Mouse (Mus musculus): ENCODE results near the gene Chchd1. TPM values are rescaled to one million over a fixed set of nuclear protein-coding genes. Genes with fewer than 3 reads are reported as not detected.

Chchd1 gene
- total RNA-seq, 1 experiment = 136 TPM

GRCm38 (mm10) chr14:20733041-20733951 is 30.5 kb downstream of the Chchd1 start:
- in situ Hi-C loops (cut with MboI; ENCODE audit: low sequenced_read_pairs in 2 of 2, unreplicated experiment in 2 of 2) = no loop called here
- Histone ChIP-seq H3K27ac (ENCODE audit: insufficient read depth, low read depth, low read length, poor library complexity, severe bottlenecking) (no peak overlapping the region), H3K9ac (ENCODE audit: insufficient read depth, low read depth, low read length, poor library complexity, severe bottlenecking) (peak overlapping the region; percentile 83), H3K36me3 (ENCODE audit: control insufficient read depth, insufficient read depth, low read length, poor library complexity, severe bottlenecking) (peaks cover 13% of the 10 kb centered on the region), H3K4me1 (ENCODE audit: control insufficient read depth in 2 of 2, insufficient read depth in 2 of 2, low read length in 2 of 2, poor library complexity in 1 of 2) (peaks cover 0 to 13% of the 10 kb centered on the region in 2 experiments; a peak in 2 of 4 replicates), H3K9me3 (ENCODE audit: control insufficient read depth, insufficient read depth, low read depth, low read length) (no peaks in the 10 kb centered on the region), H3K4me3 (ENCODE audit: insufficient read depth in 1 of 2, low read depth in 1 of 2, low read length in 2 of 2, poor library complexity in 1 of 2, severe bottlenecking in 1 of 2) (peak overlapping the region; percentile 73 to 88)
- DNase-seq (ENCODE audit: low read depth, low spot score) = no peak
- no peak for TF ChIP-seq MAFK (IDR thresholded peaks at IDR 0.05; ENCODE audit: insufficient read depth, low read depth, low read length)
- no peak for TF ChIP-seq HCFC1 (IDR thresholded peaks at IDR 0.05; ENCODE audit: borderline replicate concordance, insufficient read depth, low read length)
- no peak for TF ChIP-seq ZC3H11A (IDR thresholded peaks at IDR 0.05; ENCODE audit: borderline replicate concordance, low read depth, low read length)
- TF ChIP-seq ZNF384 (IDR thresholded peaks at IDR 0.05; ENCODE audit: low read depth, low read length) = no peak
- TF ChIP-seq CHD2 (IDR thresholded peaks at IDR 0.05; ENCODE audit: low read depth, low read length) = no peak

DNA sequence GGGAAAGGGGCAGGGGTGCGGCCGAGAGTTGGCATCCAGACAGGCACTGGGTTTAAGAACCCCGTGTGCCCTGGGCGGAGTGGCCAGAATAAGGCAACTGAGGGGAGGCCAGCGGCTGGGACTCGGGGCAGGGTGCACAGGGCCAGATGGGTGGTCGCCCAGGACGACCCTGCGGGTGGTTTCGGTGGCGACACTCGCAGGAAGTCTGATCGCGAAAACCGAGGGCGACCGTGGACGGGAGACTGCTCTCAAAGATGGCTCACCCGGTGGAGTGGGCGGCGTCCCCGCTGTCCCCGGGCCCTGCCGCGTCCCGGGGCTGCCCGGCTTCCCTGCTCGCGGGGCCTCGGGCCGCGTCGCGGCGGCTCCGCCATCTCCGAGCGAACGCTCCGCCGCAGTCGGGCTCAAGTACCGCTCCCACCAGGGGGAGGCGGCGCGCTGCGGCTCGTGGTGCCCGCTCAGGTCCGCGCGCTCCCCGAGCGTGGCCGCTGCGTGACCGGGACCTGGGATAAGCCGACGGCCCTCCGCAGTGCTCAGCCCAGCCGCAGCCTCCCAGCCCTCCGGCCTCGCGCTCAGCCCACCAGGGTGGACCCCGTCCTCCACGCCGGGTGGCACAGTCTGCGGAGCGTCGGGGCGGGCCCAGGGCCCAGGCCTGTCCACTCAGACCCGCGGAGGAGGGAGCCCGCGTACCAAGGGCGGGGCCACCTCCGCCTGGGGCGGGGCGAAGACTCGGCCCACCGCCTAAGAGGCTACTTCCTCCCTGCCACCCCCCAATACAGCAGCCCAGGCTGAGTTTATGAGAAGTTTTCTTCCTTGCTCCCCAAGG is 31.4 kb downstream of the Chchd1 start, which contains the start of gene Ndst2:
Gene Ndst2 (minus strand): TSS at position 611 of the 823 bp plus-strand sequence.
- Histone ChIP-seq H3K4me1 (ENCODE audit: control insufficient read depth in 2 of 2, insufficient read depth in 2 of 2, low read length in 2 of 2, poor library complexity in 1 of 2) (peaks cover 0 to 11% of the 10 kb centered on the region in 2 experiments; a peak in 2 of 4 replicates), H3K36me3 (ENCODE audit: control insufficient read depth, insufficient read depth, low read length, poor library complexity, severe bottlenecking) (peaks cover 16% of the 10 kb centered on the region), H3K9me3 (ENCODE audit: control insufficient read depth, insufficient read depth, low read depth, low read length) (no peaks in the 10 kb centered on the region), H3K9ac (ENCODE audit: insufficient read depth, low read depth, low read length, poor library complexity, severe bottlenecking) (peak within 1 kb of the TSS; percentile 83), H3K27ac (ENCODE audit: insufficient read depth, low read depth, low read length, poor library complexity, severe bottlenecking) (no peak within 1 kb of the TSS), H3K4me3 (ENCODE audit: insufficient read depth in 1 of 2, low read depth in 1 of 2, low read length in 2 of 2, poor library complexity in 1 of 2, severe bottlenecking in 1 of 2) (peak within 1 kb of the TSS; percentile 73 to 88)
- DNase-seq (ENCODE audit: low read depth, low spot score) = peak; percentile 34
- TF ChIP-seq HCFC1 (IDR thresholded peaks at IDR 0.05; ENCODE audit: borderline replicate concordance, insufficient read depth, low read length) = no peak
- no peak for TF ChIP-seq MAFK (IDR thresholded peaks at IDR 0.05; ENCODE audit: insufficient read depth, low read depth, low read length)
- no peak for TF ChIP-seq CHD2 (IDR thresholded peaks at IDR 0.05; ENCODE audit: low read depth, low read length)
- no peak for TF ChIP-seq ZNF384 (IDR thresholded peaks at IDR 0.05; ENCODE audit: low read depth, low read length)
- TF ChIP-seq ZC3H11A (IDR thresholded peaks at IDR 0.05; ENCODE audit: borderline replicate concordance, low read depth, low read length) = no peak
- in situ Hi-C loops (cut with MboI; ENCODE audit: low sequenced_read_pairs in 2 of 2, unreplicated experiment in 2 of 2) = no loop called here

GRCm38 (mm10) chr14:20735052-20735451 is 32.2 kb downstream of the Chchd1 start:
- no peak for TF ChIP-seq ZC3H11A (IDR thresholded peaks at IDR 0.05; ENCODE audit: borderline replicate concordance, low read depth, low read length)
- TF ChIP-seq CHD2 (IDR thresholded peaks at IDR 0.05; ENCODE audit: low read depth, low read length) = no peak
- no peak for TF ChIP-seq HCFC1 (IDR thresholded peaks at IDR 0.05; ENCODE audit: borderline replicate concordance, insufficient read depth, low read length)
- TF ChIP-seq MAFK (IDR thresholded peaks at IDR 0.05; ENCODE audit: insufficient read depth, low read depth, low read length) = no peak
- no peak for TF ChIP-seq ZNF384 (IDR thresholded peaks at IDR 0.05; ENCODE audit: low read depth, low read length)
- H3K9me3 ChIP-seq (ENCODE audit: control insufficient read depth, insufficient read depth, low read depth, low read length) = no peaks in the 10 kb centered on the region
- no peak overlapping the region for H3K27ac ChIP-seq (ENCODE audit: insufficient read depth, low read depth, low read length, poor library complexity, severe bottlenecking)
- peaks cover 0 to 5% of the 10 kb centered on the region in 2 experiments; a peak in 2 of 4 replicates for H3K4me1 ChIP-seq (ENCODE audit: control insufficient read depth in 2 of 2, insufficient read depth in 2 of 2, low read length in 2 of 2, poor library complexity in 1 of 2)
- peaks cover 22% of the 10 kb centered on the region for H3K36me3 ChIP-seq (ENCODE audit: control insufficient read depth, insufficient read depth, low read length, poor library complexity, severe bottlenecking)
- 0 out of 4 replicates have a peak overlapping the region, but pooled peaks of 1 of the 2 experiments have one; percentile 88 for H3K4me3 ChIP-seq (ENCODE audit: insufficient read depth in 1 of 2, low read depth in 1 of 2, low read length in 2 of 2, poor library complexity in 1 of 2, severe bottlenecking in 1 of 2)
- in situ Hi-C loops (cut with MboI; ENCODE audit: low sequenced_read_pairs in 2 of 2, unreplicated experiment in 2 of 2) = no loop called here
- no peak overlapping the region for H3K9ac ChIP-seq (ENCODE audit: insufficient read depth, low read depth, low read length, poor library complexity, severe bottlenecking)
- DNase-seq (ENCODE audit: low read depth, low spot score) = no peak

DNA sequence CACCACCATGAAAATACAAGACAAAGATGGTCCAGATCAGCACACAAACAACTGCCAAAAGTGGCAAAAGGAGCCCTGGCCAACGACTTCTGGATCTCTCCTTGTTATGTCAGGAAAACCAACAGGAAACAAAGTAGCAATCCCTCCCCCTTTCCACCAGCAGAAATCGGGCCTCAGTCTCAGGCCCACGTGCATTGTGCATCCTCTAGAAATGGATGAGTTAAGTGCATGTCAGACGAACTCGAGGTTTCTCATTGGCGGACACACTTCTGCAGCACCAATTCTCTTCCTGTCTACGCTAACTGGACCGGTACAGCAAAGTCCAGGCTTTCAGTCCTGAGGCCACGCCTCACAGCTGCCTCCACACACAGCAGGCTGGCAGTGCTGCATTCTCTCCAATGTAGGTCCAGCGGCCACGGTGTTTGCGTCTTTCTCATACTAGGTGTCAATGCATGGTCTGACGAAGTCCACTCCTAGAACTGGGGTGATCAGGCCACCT is 33.1 kb downstream of the Chchd1 start:
- TF ChIP-seq HCFC1 (IDR thresholded peaks at IDR 0.05; ENCODE audit: borderline replicate concordance, insufficient read depth, low read length) (no peak), ZNF384 (IDR thresholded peaks at IDR 0.05; ENCODE audit: low read depth, low read length) (no peak), CHD2 (IDR thresholded peaks at IDR 0.05; ENCODE audit: low read depth, low read length) (no peak), MAFK (IDR thresholded peaks at IDR 0.05; ENCODE audit: insufficient read depth, low read depth, low read length) (no peak)
- H3K36me3 ChIP-seq (ENCODE audit: control insufficient read depth, insufficient read depth, low read length, poor library complexity, severe bottlenecking) = peaks cover 26% of the 10 kb centered on the region
- H3K4me3 ChIP-seq (ENCODE audit: insufficient read depth in 1 of 2, low read depth in 1 of 2, low read length in 2 of 2, poor library complexity in 1 of 2, severe bottlenecking in 1 of 2) = no peak overlapping the region
- in situ Hi-C loops (cut with MboI; ENCODE audit: low sequenced_read_pairs in 2 of 2, unreplicated experiment in 2 of 2) = no loop called here
- H3K4me1 ChIP-seq (ENCODE audit: control insufficient read depth in 2 of 2, insufficient read depth in 2 of 2, low read length in 2 of 2, poor library complexity in 1 of 2) = peaks cover 0 to 5% of the 10 kb centered on the region in 2 experiments; a peak in 2 of 4 replicates
- no peak for DNase-seq (ENCODE audit: low read depth, low spot score)
- no peak overlapping the region for H3K27ac ChIP-seq (ENCODE audit: insufficient read depth, low read depth, low read length, poor library complexity, severe bottlenecking)
- no peaks in the 10 kb centered on the region for H3K9me3 ChIP-seq (ENCODE audit: control insufficient read depth, insufficient read depth, low read depth, low read length)
- no peak overlapping the region for H3K9ac ChIP-seq (ENCODE audit: insufficient read depth, low read depth, low read length, poor library complexity, severe bottlenecking)

All from ES-E14 (cell line).